Mouse (Mus musculus) monocyte, adult 5-6 weeks (primary cell): Measurements from ENCODE around the gene Oprm1. TPM values are rescaled to one million over a fixed set of nuclear protein-coding genes. Genes with fewer than 3 reads are reported as not detected.
"Not testable (repeated sequence)": the region's sequence is repeated elsewhere in the genome, so short reads cannot be mapped to it uniquely, and the experiment has no call there.

Source experiments
- ATAC-seq: fragments of 153-309, 156-312 bp; replicated peaks from 2 replicates; pipeline ENCODE4 v1.8.0; 2017; ENCODE audit warnings: mild to moderate bottlenecking; ENCODE audit not compliant: low TSS enrichment, insufficient number of reproducible peaks, severe bottlenecking, poor library complexity, low FRiP score
- total RNA-seq: library from RNA; stranded (forward); fragments of 200-1000, 200-491, 200-594 nt; gene quantifications from 3 replicates; pipeline ENCODE4 v1.2.3, GENCODE M21; 2017

Oprm1 gene
- total RNA-seq, 1 experiment from 2014 or later: not detected

DNA sequence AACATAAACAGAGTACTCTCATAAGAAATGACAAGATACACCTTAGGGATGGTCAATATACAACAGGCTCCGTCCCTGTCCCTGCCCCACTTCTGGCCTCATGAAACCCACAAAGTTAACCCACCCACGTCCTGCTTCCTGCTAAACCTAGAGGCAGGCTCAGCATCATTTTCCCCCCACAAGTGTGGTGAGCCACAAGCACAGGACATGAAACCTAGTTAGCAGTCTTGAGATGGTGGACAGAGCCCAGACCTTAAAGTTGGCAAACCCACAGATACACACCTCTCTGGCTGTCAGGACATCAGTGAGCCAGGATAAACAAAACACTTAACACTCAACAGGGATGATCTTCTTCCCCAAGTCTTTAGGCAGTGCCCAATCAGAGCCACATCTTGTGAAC lies 198.1 kb downstream of the Oprm1 start:
- peak; percentile 70 for ATAC-seq

- ATAC-seq: no peak
These were observed 200.5 kb downstream of the Oprm1 start for GRCm38 (mm10) chr10:6958791-6959190.

DNA sequence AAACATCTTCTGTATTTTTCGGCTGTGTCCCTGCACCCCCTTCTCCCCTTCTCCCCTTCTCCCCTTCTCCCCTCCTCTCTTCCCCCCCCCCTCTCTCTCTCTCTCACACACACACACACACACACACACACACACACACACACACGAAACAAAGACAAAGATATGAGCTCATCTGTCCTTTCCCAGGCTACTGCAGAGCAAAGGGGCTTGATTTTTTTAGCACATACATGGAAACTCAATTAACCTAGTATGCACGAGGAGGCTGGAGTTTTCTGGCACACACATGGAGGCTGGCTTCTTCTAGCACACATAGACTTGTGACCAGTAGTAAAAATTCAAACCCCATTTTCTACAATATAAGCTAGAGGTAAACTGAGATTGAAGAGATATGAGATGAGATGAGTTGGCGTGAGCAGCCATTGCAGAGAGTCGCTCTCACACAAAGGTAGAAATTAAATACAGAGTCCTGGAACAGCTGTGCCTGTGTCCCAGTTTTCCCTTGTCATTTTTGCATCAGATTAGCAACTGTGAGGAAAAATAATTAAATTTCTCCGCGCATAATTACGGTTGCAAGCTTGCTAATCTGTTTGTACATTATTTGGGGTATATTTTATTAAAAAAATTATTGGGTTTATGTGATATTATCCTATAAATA lies 209.4 kb downstream of the Oprm1 start:
- no peak for ATAC-seq

DNA sequence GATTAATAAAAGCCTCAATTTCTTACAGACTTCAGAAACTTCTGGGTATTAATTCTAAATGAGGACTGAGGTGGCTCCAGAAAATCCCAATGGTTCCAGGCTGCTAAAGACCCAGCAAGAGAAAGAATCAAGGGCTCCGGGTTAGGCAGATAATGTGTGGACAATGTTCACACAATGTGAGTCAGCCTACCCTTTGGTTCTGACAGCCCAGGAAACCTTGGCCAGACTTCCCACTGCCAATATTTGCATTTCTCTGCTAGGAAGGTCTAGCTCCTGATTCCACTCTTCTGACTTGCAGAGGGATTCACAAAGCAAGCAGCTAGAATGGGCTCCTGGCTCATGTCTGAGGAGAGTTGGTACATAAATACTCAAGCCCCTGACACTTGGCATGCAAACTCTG lies 210.0 kb downstream of the Oprm1 start:
- no peak for ATAC-seq

GRCm38 (mm10) chr10:6977843-6978242 lies 219.5 kb downstream of the Oprm1 start:
- ATAC-seq: no peak

DNA sequence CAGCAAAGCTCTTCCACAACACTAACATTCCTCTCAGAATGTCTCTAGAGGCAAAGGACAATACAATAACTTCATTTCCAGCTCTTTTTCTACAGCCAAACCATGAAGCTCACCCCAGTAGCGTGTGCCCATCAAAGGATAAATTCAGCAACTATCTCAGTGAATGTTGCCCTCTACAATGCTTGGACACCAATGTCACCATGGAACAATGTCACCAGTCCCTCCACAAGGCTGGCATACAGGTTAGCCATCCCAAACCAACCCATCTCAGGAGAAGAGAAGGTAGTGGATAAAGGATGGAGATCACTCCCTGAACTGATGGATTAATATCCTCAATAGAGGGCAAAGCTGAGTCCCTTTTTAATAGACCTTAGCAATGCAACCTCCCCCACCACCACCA lies 220.4 kb downstream of the Oprm1 start:
- ATAC-seq: no peak

GRCm38 (mm10) chr10:6979216-6979615 lies 220.9 kb downstream of the Oprm1 start:
- no peak for ATAC-seq

- no peak for ATAC-seq
These were observed 221.5 kb downstream of the Oprm1 start for GRCm38 (mm10) chr10:6979789-6980188.

DNA sequence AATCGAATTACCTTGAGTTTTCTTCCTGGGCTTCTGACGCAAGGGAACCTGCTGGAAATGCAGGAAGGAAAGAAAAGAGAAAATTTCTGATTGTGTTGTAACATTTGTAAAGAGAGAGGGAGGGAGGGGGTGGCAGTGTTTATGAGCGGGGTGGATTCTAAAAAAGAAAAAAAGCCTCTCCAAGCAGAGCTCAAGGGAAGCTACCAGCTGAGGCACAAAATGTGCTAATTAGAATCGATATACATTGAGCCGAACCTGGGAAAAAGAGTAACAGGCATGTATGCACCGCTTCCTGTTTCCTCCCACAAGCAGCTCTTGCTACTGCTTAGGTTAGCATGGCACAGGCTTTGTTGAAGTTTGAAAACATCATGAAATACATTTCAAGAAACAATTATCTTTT lies 221.9 kb downstream of the Oprm1 start:
- no peak for ATAC-seq

GRCm38 (mm10) chr10:6982751-6983151 lies 224.4 kb downstream of the Oprm1 start:
- peak; percentile 69 for ATAC-seq

GRCm38 (mm10) chr10:6983431-6983830 lies 225.1 kb downstream of the Oprm1 start:
- ATAC-seq: no peak

DNA sequence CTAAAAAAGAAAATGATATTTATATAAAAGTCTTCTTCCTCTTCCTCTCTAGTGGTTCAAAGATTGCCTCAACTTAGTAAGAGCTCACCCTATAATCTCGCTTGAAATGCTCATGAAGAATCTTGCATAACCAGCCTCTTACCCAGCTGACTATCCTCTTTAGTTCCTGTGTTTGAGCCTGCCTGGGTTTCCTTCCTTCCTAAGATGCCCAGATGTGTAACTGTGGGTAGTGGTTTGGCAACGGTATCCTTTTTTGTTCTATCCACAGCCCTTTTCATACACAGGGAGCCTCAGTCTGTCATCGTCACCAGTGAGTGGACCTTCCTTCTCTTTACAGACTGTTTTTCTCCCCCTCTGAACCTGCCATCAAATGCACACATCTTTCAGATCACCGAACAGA lies 227.9 kb downstream of the Oprm1 start:
- 0 out of 2 replicates have a peak, but pooled peaks have one; percentile 40 for ATAC-seq

- ATAC-seq: no peak
These were observed 229.2 kb downstream of the Oprm1 start for GRCm38 (mm10) chr10:6987399-6988098.

DNA sequence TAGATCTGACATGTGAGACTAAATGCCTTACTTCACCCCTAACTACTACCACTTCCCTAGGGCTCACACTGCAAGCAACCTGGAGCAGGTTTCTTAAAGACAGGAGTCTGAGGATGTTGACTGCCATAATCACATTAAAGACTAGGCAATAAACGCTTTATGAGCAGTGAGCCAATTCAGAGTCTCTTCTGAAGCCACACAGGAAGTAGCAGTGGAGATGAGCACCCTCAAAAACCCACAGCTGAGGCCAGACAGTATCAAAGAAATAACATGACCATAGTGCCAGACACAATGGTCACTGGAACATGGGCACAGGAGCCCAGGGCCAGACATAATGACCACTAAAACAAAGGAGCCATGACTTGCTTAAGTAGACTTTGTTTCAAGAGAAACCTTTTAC lies 230.2 kb downstream of the Oprm1 start:
- peak; percentile 34 for ATAC-seq

DNA sequence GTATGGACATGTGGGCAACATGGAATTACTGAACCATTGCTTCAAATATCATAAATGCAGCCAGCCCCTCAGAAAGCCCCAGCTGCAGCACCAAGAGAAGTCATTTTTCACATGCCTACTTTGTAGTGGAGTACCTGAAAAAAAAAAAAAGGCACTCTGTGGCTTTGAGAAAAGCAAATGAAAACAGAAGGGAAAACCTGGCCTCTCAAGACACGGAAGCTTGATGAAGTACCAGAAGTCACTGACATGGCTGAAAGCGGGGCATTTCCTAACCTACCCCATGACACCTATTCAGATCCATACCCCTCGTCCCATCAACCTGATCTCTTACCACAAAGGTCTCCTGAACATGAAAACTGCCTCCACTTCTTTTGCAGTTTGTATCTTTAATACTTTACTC lies 238.6 kb downstream of the Oprm1 start:
- ATAC-seq: no peak

- ATAC-seq: no peak
These were observed 240.4 kb downstream of the Oprm1 start for GRCm38 (mm10) chr10:6998576-6999250.

- ATAC-seq: no peak
These were observed 241.0 kb downstream of the Oprm1 start for GRCm38 (mm10) chr10:6999355-6999754.

- not testable (repeated sequence) for ATAC-seq
These were observed 245.6 kb downstream of the Oprm1 start for GRCm38 (mm10) chr10:7003898-7004297.

DNA sequence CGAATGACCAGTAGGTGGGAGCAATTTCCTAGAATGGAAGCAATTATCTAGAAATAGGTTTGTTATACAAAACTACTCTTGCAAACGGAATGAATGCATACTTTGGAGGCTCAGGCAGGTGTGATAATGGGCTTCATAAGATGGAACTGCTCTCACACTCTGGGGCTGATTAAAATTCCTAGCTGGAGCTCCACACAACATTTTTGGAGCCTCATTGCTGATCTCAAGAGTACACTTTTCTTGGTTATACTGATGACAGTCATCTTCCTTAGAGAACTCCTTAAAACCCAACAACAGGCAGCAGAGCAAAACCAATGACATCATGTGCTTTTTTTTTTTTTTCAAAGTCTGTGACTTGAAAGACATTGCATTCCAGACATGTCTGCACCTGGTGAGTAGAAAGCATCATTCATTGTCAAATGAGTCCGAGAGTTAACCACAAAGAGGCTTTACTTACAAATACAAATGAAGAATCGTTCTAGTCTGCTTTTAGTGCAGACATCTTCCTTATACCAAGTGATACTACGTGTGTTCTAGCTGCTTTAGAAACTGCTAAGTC lies 246.8 kb downstream of the Oprm1 start:
- ATAC-seq: no peak

DNA sequence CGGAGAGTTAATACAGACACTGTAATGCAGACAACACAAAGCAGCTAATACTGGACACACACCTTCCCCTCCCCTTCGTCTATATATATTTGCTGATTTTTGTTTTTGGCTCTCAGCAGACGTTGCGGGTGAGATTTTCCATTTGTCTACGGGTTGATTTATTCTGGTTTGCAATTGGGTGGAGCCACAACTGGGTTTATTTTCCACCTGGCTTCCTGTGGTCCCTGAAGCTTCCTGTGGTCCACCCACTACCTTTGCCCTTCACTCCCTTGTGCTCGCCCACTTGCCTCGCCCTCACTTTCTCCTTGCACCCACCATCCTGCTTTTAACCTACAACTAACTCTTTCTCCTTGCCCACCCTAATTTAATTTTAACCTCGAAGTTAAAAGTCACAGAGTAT lies 252.2 kb downstream of the Oprm1 start:
- no peak for ATAC-seq
